In genomic region chr16:11078216-11078869, GRCm38 (mm10) we compare ENCODE assay signal across 1 mouse cellular context.
TF ChIP-seq lines count a peak whose summit lies in the region.

No protein-coding gene starts in this region.

TF ChIP-seq in MEL, 35 proteins besides CTCF, POLR2A, EP300 and RAD21 (continued from another document):
- TF ChIP-seq RCOR1 (IDR thresholded peaks at IDR 0.05; ENCODE audit: low read depth, low read length) (peak; percentile 85), POLR2AphosphoS5 (IDR thresholded peaks at IDR 0.05; ENCODE audit: borderline replicate concordance, low read depth, low read length) (no peak), CHD1 (IDR thresholded peaks at IDR 0.05; ENCODE audit: low read depth, low read length) (no peak), KAT2A (conservative IDR thresholded peaks at IDR 0.05; ENCODE audit: low read depth, low read length) (no peak), NRF1 (IDR thresholded peaks at IDR 0.05; ENCODE audit: insufficient read depth, low read depth, low read length, poor library complexity, severe bottlenecking) (0 out of 2 replicates have a peak, but pooled peaks have one; percentile 16), TBP (IDR thresholded peaks at IDR 0.05; ENCODE audit: low read depth, low read length) (0 out of 2 replicates have a peak, but pooled peaks have one; percentile 25), ZNF384 (IDR thresholded peaks at IDR 0.05; ENCODE audit: low read depth, low read length) (peak; percentile 96), USF2 (IDR thresholded peaks at IDR 0.05; ENCODE audit: borderline replicate concordance in 1 of 2, insufficient read depth in 1 of 2, low read depth in 1 of 2, low read length in 2 of 2) (no peak), MXI1 (IDR thresholded peaks at IDR 0.05; ENCODE audit: low read depth, low read length) (peak; percentile 71; the same call in 1 of the 2 replicates), MAX (IDR thresholded peaks at IDR 0.05; ENCODE audit: low read length) (peak; percentile 59; the same call in 1 of the 2 replicates), UBTF (IDR thresholded peaks at IDR 0.05; ENCODE audit: borderline replicate concordance, insufficient read depth, low read depth, low read length) (no peak), TAL1 (IDR thresholded peaks at IDR 0.05; ENCODE audit: low read length) (peak; percentile 81), E2F4 (IDR thresholded peaks at IDR 0.05; ENCODE audit: borderline replicate concordance, low read depth, low read length) (no peak), ZC3H11A (IDR thresholded peaks at IDR 0.05; ENCODE audit: low read depth, low read length) (no peak), SIN3A (IDR thresholded peaks at IDR 0.05; ENCODE audit: low read length) (peak; percentile 91), GATA1 (IDR thresholded peaks at IDR 0.05; ENCODE audit: low read depth, low read length) (peak; percentile 98), ZKSCAN1 (IDR thresholded peaks at IDR 0.05; ENCODE audit: low read depth, low read length) (no peak), NELFE (IDR thresholded peaks at IDR 0.05; ENCODE audit: low read depth, low read length) (no peak), JUND (IDR thresholded peaks at IDR 0.05; ENCODE audit: low read depth, low read length) (peak; percentile 78), TCF12 (IDR thresholded peaks at IDR 0.05; ENCODE audit: low read depth, low read length) (peak; percentile 91), USF1 (IDR thresholded peaks at IDR 0.05; ENCODE audit: low read depth, low read length) (no peak), MAFK (IDR thresholded peaks at IDR 0.05; ENCODE audit: borderline replicate concordance, low read depth, low read length) (no peak; the same call in 1 of the 2 replicates), GABPA (IDR thresholded peaks at IDR 0.05; ENCODE audit: low read depth, low read length) (no peak), MYB (IDR thresholded peaks at IDR 0.05; ENCODE audit: low read depth, low read length) (no peak), CHD2 (IDR thresholded peaks at IDR 0.05; ENCODE audit: low read length) (no peak), MAZ (IDR thresholded peaks at IDR 0.05; ENCODE audit: low read depth, low read length) (no peak), ETS1 (IDR thresholded peaks at IDR 0.05; ENCODE audit: low read depth, low read length) (peak; percentile 94), ELF1 (IDR thresholded peaks at IDR 0.05; ENCODE audit: low read depth, low read length) (no peak)
TF ChIP-seq in MEL: peak in this region for 15.
